Mouse (Mus musculus): ENCODE results near the gene Dkk3.

The Dkk3 gene

DNA sequence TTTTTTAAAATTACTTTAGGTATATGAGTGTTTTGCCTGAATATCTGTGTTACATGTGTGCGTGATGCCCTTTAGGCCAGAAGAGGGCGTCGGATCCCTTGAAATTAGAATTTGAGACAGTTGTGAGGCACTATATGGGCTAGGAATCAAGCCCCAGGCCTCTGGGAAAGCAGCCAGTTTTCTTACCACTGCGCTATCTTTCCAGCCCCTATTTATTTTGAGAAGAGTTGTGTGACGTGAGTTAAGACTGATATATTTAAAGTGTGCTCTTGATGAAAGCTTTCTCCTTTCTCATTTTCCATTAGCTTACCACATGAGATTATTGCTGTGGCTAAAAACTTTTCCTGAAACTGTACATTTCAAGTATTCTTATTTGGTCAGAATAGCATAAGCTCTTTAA, 84.0 kb downstream of the Dkk3 start:
- no peak for DNase-seq (ENCODE audit: low spot score)

Measured in MN1 (cell line).